Mouse (Mus musculus): Measurements from ENCODE around the gene Commd4.

- TF ChIP-seq CTCF (IDR thresholded peaks at IDR 0.05; ENCODE audit: borderline replicate concordance, insufficient read depth, low read depth, low read length) (no peak), POLR2A (IDR thresholded peaks at IDR 0.05; ENCODE audit: borderline replicate concordance, insufficient read depth, low read length) (peak; percentile 83; the same call in 1 of the 2 replicates)
These were observed 9.8 kb downstream of the Commd4 start, which contains the start of gene Neil1 for GRCm38 (mm10) chr9:57148144-57148878.
